Mouse (Mus musculus): ENCODE data around the gene Olfr323.

Olfr323 gene

DNA sequence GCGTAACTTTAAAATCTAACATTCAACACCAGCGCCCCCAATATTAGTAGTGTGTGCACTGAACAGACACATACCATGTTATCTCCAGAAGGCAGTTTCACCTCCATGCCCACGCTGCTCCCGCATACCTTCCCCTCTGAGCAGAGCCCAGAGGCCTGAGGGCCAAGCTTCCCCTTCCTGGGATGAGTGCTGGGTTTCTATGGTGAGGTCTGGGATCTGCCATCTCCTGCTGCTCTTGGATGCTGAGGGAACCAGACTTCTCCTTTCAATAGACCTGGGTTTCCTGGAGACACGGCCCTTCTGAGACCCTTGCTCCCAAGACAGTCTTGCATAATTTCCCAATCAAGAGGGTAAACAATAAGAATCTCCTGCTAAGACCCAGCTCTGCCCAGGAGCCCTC, at the start of gene Olfr323:
Olfr323 (minus strand) TSS at position 101 of the 400 bp plus-strand sequence.
- no peak for DNase-seq (ENCODE audit: low spot score)

DNA sequence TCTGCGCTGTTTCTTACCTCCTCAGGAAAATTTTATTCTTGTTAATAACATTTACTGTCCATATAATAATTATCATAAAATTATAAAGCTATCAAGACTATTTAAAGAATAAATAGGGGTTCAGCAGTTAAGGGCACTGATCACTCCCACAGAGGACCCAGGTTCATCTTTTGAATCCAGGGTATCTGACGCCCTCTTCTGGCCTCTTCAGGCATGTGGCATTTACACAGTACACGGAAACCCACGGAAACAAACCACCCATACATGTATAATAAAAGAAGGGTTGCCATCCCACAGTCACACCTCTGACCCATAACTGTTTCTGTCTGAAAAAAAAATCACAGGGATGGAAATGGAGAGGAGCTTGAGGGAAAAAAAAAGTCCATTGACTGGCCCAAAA, 41.5 kb upstream of the Olfr323 start:
- DNase-seq (ENCODE audit: low spot score), result no peak

DNA sequence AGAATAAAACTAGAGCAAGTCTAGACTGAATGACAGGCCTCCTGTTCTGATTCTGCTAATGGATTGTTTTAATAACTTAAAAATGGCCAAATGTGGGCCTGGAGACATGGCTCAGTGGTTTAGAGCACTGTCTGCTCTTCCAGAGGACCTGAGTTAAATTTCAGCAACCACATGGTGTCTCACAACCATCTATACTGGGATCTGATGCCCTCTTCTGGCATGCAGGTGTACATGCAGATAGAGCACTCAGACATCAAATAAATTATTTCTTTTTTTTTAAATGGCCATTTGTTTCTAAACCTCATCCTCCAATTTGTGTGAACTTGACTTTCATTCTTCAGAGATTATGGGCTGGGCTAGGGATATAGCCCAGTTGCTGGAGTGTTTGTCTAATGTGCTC, 39.0 kb upstream of the Olfr323 start:
- DNase-seq (ENCODE audit: low spot score), result no peak

DNA sequence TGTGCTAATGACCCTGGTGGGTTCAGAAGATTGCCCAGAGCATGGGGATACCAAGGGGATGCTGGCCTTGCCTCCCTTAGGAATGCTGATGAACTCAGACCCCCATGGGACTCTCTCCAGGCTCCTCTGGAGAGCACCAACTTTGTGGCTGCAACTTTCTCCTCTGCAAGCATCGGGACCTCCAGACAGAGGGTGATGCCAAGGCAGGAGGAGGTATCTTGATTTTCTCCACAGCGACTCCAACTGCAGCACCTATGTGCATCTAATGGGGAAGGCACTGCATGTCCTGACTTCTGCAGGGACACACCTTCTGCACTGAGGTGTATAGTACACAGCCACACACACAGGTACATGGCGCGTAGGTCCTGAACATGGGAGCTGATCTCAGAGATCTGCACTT, 28.3 kb upstream of the Olfr323 start, which contains the start of gene Olfr322:
Olfr322 (plus strand) TSS at position 187 of the 400 bp plus-strand sequence.
- no peak for DNase-seq (ENCODE audit: low spot score)

DNA sequence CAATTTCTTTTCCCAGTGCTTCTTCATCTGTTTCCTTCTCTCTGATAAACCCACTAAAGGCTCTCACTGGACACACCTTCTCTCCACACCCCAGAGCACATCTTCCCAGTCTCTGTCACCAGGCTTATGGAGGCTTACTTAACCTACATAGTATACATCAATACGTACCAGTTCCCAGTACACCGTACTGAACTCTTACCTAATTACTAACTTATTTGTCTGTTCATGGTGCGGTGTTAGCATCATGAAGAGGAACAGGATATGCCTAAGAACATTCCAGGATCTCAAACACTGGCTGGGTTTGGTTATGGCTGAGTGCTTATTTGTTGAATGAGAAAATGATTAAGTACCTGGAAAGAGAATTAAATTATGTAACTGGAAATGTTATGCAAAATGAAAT, 24.9 kb upstream of the Olfr323 start:
- DNase-seq (ENCODE audit: low spot score), result no peak

DNA sequence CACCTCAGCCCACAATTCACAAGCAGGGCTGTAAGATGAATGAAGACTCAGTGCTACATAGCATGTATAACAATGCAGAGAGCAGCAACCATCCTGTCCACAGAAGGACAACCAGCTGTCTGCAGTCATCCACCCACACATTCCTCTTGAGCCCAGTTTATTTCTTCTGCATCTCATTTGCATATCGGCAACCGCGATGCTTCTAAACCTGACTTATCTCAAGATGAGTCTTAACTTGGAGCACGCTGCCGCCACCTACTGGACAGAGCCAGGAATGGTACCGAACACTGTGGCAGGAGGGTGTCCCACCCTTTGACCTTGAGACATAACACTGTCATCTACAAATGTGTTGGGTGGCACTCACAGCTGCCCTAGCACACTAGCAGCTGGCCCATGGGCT, 13.0 kb upstream of the Olfr323 start:
- DNase-seq (ENCODE audit: low spot score), result no peak

DNA sequence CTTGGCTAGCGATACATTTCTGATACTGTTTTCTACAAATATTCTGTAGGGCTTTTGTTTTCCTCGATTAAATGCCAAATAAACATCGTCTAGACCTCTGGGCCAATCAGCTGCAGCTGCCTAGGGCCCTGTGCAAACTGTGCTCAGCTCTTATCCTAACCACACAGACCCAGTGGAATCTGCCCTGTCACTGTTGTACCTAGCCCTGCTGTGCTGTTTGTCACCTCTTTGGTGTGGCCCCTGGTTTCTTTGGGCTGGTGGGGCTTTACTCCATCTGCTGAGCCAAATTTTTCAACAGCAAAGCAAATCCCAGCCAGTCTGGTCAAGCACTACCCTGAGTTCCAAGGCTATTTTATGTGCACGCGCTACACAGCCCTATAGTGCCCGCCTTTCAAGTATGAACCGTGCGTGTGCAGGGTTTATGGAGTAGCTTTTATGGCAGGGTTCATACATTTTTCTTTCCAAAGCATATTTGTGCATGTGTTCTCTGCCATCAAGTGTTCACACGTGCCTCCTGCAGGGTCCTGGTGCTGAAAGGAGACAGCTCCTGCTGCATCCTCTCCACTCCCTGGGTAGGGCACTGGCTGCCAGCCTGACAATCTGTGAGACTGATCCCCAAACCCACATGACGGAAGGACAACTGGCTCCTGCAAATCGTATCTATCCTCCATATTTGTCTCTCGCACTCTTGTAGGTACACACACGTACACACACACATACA, 11.5 kb upstream of the Olfr323 start:
- no peak for DNase-seq (ENCODE audit: low spot score)

DNA sequence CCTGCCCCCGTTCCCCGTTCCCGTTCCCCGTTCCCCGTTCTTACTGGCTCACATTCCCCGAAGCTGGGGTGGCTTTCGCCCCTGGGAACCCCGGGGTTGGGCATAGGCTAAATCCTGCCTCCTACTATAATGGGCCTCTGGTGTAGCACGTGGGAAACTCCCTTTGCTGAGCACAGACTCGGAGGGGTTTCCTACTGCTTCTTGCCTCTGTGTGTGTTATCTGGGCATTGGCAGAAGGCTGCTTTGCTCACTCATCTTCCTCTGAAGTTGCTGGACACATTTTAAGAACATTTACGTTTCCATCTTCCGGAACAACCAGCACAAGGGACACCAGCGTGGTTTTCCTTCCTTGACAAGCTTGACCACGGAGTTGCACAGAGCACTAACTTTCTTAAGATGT, 10.8 kb upstream of the Olfr323 start:
- no peak for DNase-seq (ENCODE audit: low spot score)

DNA sequence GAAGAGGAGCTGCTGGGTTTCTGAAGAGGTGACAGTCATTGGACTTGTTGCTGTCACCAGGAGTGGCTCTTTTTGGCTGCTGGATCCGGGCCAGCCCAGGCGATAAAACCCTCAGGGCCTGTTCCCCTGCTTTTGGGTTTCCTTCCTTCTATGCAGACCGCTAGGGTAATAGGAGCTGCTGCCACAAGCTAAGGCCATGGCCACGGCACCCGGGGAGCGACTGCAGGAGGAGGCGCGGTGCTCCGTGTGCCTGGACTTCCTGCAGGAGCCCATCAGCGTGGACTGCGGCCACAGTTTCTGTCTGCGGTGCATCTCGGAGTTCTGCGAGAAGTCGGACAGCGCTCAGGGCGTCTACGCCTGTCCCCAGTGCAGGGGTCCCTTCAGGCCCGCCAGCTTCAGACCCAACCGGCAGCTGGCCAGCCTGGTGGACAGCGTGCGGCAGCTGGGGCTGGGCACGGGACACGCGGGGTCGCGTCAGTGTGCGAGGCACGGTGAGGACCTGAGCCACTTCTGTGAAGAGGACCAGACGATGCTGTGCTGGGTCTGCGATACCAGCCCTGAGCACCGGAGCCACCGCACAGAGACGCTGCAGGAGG, 10.1 kb upstream of the Olfr323 start, which contains the start of gene Trim58:
Trim58 (plus strand) TSS at position 194 of the 596 bp plus-strand sequence.
- DNase-seq (ENCODE audit: low spot score), result no peak

DNA sequence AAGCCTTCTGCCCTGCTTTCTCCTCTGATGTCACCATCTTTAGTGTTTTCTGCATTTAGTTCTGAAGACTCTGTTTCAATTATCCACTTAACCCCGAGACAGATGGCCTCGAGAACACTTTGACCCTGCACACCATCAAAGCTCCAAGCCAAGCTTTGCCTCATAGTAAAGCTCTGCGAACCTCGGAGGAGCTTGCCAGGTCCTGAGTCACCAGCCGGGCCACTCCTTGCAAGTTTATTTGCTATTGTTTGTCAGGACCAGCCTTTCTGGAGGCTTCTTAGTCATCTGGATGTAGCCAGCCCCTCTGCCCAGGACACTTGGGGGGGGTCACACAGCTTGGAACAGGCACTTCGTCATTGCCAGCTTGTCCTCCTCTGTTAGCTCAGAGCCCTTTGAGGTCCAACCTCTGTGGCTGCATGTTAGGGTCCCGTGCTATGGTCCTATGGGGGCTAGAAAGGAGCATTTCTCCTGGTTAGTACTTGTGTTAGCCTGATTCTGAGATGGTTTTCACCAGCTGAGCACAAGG, 7.9 kb upstream of the Olfr323 start:
- no peak for DNase-seq (ENCODE audit: low spot score)

DNA sequence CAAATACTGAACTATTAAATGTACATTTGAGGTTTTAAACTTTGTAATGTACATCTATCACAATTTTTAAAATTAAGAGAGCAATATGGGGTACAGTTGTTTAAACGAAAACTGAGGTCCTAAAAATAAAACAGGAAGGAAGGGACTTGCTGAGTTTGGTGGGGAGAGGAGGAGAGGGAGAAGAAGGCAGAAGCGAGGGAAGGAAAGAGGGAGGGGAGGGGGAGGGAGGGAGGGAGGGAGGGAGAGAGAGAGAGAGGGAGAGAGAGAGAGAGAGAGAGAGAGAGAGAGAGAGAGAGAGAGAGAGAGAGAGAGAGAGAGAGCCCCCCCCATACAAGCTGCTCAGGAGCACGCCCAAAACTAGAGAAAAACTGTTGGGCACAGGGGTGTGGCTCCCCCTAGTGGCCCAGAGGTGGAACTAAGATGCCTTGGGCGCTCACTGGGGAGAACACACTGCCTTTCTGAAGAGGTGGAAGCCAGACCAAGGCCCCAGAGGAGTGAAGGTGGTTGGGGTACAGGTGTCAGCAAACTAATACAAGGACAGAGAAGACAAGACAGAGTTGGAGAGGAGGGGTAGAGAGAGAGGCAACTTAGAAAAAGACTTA, 6.2 kb upstream of the Olfr323 start:
- DNase-seq (ENCODE audit: low spot score), result no peak

DNA sequence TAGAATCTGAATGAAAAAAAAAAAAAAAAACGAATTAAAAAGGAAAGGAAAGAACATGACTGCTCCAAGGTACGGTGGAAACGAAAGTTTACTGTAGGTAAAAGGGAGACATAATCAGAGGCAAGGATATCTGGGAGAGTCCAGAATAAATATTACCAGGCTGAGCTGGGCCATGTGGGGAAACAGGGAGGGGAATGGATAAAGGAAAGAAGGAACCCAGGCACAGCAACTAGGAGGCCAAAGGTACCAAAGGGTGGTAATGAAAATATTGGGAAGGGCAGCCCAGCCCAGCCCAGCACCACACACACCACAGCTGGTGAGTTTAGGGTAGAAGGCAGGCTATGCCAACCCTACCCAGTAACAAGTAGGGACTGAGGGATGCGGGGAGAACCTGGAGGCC, 4.6 kb upstream of the Olfr323 start:
- no peak for DNase-seq (ENCODE audit: low spot score)

DNA sequence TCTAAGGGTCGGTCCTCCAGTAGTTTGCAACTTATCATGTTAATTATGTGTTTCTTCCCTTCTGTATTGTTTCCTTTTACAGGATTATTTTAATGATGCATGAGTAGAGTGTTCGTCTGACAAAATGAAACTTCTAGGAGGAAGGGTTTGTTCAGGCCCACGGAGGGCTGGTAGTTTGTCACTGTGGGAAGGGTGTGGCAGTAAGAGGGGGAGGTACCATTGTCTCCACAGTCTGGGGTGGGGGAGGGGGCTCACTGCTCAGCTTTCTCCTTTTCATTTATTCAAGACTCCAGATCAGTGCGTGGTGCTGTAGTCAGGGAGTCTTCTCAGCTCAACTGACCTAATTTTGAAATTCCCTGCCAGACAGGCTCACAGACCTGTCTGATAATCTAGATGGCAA, 4.2 kb downstream of the Olfr323 start:
- no peak for DNase-seq (ENCODE audit: low spot score)

DNA sequence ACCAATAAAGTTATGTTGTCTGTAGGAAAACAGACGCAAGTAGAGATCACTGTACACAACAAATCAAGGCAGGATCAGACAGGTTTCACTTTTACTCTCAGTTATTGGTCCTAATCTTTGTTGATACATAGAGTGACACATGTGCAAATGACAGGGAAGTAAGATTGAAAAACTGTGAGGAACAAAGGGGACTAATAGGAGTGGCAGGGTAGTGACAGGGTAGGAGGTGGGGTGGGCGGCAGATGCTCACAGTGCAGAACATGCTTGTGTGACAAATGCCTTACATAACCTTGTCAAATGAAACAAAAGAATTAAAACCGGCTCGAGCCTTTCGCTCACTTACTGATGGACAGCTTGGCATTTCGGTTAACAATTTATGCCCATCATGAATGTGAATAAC, 11.5 kb downstream of the Olfr323 start:
- DNase-seq (ENCODE audit: low spot score), result peak; percentile 7

DNA sequence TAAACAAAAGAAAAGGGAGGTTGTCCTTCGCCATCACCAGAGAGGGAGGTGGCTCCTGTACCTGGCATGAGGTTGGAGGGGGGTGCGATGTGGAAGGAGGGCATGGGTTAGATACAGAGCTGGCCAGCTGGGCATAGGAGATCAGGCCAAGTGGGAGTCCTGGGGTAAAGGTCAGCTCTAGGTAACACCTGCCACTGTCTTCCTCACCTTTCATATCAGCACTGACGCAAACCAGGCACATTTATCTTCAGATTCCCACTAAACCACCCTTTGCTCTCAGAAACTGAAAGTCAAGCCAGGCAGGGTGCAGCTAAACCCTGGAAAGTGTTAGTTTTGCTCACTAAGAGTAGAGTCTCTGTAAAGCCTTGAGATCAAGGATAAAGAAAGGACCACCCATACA, 11.9 kb downstream of the Olfr323 start:
- DNase-seq (ENCODE audit: low spot score), result no peak

DNA sequence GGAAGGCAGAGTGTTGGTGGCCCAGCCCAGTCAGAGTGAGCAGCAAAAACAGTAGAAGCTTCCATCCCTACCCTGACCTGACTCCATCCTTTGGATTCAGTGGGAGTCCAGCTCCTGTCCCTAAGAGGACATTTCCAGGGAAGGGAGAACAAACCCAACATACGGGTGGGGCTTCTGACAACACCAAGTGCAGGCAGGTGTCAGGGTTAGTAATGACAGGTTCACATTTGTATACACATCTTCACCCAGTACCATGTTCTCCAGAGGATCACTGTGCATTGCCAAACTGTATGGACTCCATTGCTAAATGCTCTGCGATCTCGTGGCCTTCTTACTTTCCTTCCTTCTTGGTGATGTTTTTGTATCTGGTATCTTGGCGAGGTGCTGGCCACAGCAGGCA, 14.3 kb downstream of the Olfr323 start, which contains the start of gene 2210407C18Rik:
2210407C18Rik (minus strand) TSS at position 101 of the 400 bp plus-strand sequence.
- no peak for DNase-seq (ENCODE audit: low spot score)

DNA sequence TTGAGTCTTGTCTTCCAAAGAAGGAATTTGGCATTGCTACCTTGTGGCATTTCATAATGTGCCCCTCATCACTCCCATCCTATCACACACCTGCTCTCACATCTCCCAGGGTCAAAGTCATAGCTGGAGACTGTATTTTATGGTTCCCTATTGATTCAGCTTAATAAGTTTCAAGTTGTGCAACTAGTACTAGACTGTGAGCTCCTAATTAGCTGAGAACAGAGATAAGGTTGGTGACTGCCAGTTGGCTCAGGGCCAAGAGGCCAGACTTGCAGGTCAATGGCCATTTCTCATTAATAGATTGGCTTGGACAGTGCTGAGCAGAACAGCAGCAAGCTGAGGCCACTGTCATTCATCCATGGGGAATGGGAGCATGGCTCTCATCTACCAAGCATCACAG, 15.8 kb downstream of the Olfr323 start:
- DNase-seq (ENCODE audit: low spot score), result no peak

DNA sequence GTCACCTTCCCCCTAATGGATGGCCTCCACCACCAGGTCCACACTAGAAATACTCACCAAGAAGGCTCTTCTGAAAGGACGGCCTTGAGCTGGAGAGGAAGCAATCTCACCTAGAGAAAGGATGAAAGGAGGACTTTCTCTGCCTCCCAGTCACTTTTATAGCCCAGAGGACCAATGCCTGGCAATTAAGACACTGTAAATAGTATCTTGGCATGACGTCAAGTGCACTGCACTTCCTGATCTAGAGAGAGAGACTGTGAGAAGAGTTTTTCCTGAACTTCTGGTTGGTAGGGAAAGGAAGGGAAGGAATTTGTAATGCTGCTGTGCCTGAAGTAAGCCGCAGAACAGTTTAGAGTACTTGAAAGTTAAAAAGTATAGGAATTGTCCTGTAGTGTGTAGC, 16.9 kb downstream of the Olfr323 start:
- no peak for DNase-seq (ENCODE audit: low spot score)

DNA sequence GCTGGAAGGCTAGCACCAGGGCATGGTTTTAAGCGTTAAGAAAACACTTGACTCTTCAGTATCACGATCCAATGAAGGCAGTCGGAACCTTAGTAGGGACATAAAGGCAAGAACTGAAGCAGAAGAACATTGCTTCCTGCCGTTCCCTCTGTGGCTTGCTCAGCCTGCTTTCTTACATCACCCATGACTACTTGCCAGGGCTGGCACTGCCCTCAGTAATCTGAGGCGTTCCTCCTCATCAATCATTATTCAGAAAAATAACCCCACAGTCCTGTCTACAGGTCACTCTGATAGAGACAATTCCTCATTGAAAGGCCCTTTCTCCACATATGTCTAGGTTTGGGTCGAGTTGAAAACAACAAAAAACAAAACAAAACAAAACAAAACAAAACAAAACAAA, 23.3 kb downstream of the Olfr323 start:
- no peak for DNase-seq (ENCODE audit: low spot score)

DNA sequence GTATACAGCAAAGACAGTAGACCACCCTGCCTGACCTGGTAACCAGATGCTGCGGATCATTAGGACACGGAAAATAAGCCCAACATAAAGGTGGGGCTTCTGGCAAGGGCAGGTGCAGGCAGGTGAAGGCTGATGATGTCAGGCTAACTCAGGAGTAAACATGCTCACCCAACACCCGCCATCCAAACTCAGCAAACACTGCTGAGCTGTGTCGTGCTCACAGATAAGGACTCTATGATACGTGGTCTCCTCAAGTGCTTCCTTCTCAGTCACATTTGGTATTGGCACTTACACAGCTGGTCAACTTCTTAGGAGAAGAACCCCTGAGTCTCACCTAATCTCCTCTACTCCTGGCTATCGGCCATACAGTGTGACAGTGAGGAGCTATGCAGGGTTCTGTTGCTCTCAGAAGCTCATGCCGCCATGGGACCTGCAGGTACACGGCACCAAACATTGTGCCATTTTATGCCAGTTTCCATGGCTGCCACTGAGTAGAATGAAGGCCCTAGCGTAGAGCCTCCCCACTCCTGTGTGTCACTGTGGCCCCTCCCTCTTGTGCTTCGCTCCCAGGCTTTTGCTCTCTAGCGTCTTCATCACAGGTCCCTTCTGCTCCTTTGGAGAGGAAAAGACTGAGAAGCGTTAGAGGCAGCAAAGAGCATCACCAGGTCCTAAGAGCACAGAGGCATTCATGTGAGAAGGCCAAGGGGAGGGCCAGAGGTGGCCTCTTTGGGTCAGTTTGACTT, 24.0 kb downstream of the Olfr323 start:
- DNase-seq (ENCODE audit: low spot score), result no peak

DNA sequence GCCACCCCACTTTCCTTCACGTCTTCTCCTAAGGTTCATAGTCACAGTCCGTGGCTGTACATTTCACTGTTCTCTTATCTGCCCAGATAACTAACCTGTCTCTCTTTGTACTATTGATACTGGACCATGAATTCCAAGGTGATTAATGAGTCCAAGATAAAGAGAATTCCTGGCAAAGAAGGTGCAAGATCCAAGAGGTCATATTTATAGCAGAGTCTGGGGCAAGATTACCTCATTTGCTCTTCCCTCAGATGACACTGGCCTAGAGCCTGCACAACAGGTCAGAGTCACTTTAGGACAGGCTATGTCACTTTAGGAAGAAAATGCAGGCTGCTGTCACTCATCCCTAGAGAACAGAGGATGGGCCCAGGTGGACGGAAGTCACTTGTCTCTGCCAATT, 25.1 kb downstream of the Olfr323 start:
- no peak for DNase-seq (ENCODE audit: low spot score)

DNA sequence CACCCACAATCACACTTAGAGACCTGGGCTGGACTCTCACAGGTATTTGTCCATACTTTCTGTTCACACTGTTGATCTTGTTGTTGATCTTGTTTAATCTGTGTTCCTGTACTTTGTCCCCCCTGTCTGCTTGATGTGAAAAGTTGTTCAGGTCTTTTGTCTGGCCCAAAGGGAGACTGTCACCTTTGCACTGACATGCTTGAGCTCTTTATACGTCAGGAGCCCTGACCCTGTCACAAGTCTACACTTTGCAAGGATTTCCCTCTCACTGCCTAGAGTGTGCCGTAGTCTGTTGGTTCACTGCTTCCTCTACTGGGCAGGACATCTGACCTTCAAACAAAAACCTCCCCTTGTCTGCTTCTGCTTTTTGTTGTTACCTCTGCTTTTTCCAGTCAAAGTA, 25.6 kb downstream of the Olfr323 start:
- DNase-seq (ENCODE audit: low spot score), result no peak

Data from left cerebral cortex, adult 11 months (tissue).